Mouse (Mus musculus): ENCODE results near the gene Ilk. TPM values are rescaled to one million over a fixed set of nuclear protein-coding genes. Genes with fewer than 3 reads are reported as not detected.
"Not testable (repeated sequence)": the region's sequence is repeated elsewhere in the genome, so short reads cannot be mapped to it uniquely, and the experiment has no call there.

Ilk gene
- polyA plus RNA-seq, 1 experiment from 2014 or later, result 323 TPM

DNA sequence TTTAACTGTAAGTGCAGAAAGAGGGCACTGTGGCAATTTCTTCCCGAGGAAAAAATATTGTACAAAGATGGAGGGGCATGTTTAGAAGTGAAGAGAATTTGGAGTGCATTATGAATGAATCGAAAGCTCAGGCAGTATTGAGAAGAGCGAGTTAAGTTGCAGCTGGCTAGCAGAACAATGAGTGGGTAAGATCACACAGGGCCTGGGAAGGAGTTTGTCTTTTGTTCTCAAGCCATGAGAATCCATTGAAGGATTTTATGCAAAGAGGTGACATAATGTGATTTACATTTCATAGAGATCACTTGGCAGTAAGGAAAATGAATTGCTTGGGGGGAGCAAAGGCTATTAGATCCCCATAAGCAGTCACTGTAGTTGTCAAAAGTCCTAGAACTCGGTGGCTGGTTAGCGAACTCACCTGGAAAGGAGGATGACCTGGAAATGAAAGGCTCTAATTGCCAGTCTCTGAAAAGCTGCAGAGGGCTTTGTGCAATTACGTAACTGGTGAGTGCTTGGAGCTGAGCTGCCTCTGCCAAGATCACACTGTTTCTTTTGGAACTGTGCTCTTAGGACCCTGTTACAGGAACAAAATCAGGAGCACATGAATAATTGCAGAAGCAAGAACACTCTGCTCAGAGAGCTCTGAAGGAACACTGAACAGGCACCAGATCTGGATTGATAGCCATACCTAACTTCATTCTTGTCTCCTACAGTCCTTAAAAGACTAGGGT lies 7.5 kb upstream of the Ilk start:
- whole genome bisulfite sequencing, result 78% methylated on average over 6 of the region's 6 CpGs
- ATAC-seq, result no peak

DNA sequence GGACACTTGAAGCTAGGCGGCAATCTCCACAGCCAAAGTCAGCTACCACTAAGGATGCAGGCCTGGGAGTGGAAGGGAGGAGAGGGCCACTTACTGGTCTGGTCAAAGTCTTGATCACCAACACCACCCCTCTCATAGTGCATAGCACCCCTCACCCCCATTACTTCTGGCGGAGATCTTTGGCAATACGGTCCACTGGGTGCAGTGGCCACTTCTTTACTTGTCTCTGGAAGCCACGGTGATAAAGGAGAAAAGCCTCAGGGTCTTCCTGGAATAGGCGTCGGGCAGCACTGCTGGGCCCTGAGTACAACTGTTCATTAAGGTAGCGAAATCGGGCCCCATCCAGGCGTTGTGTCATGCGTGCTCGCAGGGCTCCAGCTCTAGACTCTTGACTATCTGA lies 2.6 kb upstream of the Ilk start:
- no peak overlapping the region for H3K27ac ChIP-seq (ENCODE audit: low read length)
- no peak overlapping the region for H3K4me3 ChIP-seq (ENCODE audit: low read length)
- 0 out of 2 replicates have a peak, but pooled peaks cover 12% of the 10 kb centered on the region for H3K4me1 ChIP-seq (ENCODE audit: control insufficient read depth, insufficient read depth, low read length)
- peaks cover 6% of the 10 kb centered on the region for H3K36me3 ChIP-seq (ENCODE audit: control insufficient read depth, insufficient read depth, low read length)
- no peak overlapping the region for H3K9ac ChIP-seq (ENCODE audit: low read depth, low read length)
- ATAC-seq, result no peak
- no peak overlapping the region for H3K4me2 ChIP-seq (ENCODE audit: low read depth, low read length)
- H3K9me3 ChIP-seq (ENCODE audit: control insufficient read depth, low read length), result no peaks in the 10 kb centered on the region
- WGBS, result 94% methylated on average over 11 of the region's 11 CpGs
- no peaks in the 10 kb centered on the region for H3K27me3 ChIP-seq (replicated peaks; ENCODE audit: control insufficient read depth, insufficient read depth, low read length)

More for the DNA sequence above, 7.5 kb upstream of the Ilk start:
- peaks cover 4% of the 10 kb centered on the region for H3K36me3 ChIP-seq (ENCODE audit: control insufficient read depth, insufficient read depth, low read length)
- no peak overlapping the region for H3K9ac ChIP-seq (ENCODE audit: low read depth, low read length)
- no peak overlapping the region for H3K4me3 ChIP-seq (ENCODE audit: low read length)
- H3K4me2 ChIP-seq (ENCODE audit: low read depth, low read length), result no peak overlapping the region
- H3K4me1 ChIP-seq (ENCODE audit: control insufficient read depth, insufficient read depth, low read length), result no peaks in the 10 kb centered on the region
- no peaks in the 10 kb centered on the region for H3K27me3 ChIP-seq (replicated peaks; ENCODE audit: control insufficient read depth, insufficient read depth, low read length)
- H3K9me3 ChIP-seq (ENCODE audit: control insufficient read depth, low read length), result no peaks in the 10 kb centered on the region
- no peak overlapping the region for H3K27ac ChIP-seq (ENCODE audit: low read length)

DNA sequence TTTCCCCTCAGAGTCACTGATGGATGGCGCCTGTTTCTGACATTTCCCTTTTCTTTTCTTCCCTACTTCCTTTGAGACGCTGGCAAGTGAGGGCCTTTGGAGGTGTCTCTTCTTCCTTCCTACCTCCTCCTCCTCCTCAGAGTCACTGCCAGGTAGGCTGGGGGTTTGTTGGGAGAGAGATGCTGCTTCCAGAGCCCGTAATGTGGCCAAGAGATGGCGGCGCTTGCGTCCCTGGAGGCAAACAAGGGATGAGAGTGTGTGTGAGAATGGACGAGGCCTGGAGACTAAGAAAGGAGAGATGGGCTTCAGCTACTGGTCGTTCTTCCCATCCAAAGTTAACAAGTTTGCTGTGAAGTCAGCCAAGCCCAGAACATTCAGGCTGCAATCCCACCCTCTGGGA lies 1.6 kb upstream of the Ilk start:
- Histone ChIP-seq H3K27ac (ENCODE audit: low read length) (no peak overlapping the region), H3K4me2 (ENCODE audit: low read depth, low read length) (peak overlapping the region; percentile 67; the same call in 1 of the 2 replicates), H3K36me3 (ENCODE audit: control insufficient read depth, insufficient read depth, low read length) (peaks cover 6% of the 10 kb centered on the region), H3K27me3 (replicated peaks; ENCODE audit: control insufficient read depth, insufficient read depth, low read length) (no peaks in the 10 kb centered on the region), H3K4me1 (ENCODE audit: control insufficient read depth, insufficient read depth, low read length) (peaks cover 16% of the 10 kb centered on the region; the same call in 1 of the 2 replicates), H3K9ac (ENCODE audit: low read depth, low read length) (no peak overlapping the region), H3K9me3 (ENCODE audit: control insufficient read depth, low read length) (no peaks in the 10 kb centered on the region), H3K4me3 (ENCODE audit: low read length) (no peak overlapping the region)
- ATAC-seq, result no peak
- 85% methylated on average over 8 of the region's 8 CpGs for WGBS

DNA sequence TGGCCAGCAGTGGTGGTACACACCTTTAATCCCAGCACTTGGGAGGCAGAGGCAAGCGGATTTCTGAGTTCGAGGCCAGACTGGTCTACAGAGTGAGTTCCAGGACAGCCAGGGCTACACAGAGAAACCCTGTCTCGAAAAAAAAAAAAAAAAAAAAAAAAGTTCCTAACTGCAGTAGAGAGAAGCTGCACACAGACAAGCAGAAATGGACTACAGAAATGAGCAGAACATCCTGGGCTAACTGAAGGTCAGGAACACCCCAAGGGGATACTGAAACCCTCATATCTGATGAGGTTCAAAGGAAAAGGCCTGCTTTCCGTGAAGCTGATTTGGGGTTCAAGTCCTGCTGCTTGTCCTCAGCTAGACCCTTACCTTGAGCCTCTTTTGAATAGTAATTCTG lies 928 bp upstream of the Ilk start:
- H3K27me3 ChIP-seq (replicated peaks; ENCODE audit: control insufficient read depth, insufficient read depth, low read length); ATAC-seq; H3K9me3 ChIP-seq (ENCODE audit: control insufficient read depth, low read length); H3K27ac ChIP-seq (ENCODE audit: low read length): not testable (repeated sequence)
- Histone ChIP-seq H3K4me1 (ENCODE audit: control insufficient read depth, insufficient read depth, low read length) (peaks cover 16% of the 10 kb centered on the region; the same call in 1 of the 2 replicates), H3K4me2 (ENCODE audit: low read depth, low read length) (peak overlapping the region; percentile 67), H3K4me3 (ENCODE audit: low read length) (peak overlapping the region; percentile 84), H3K36me3 (ENCODE audit: control insufficient read depth, insufficient read depth, low read length) (peaks cover 11% of the 10 kb centered on the region), H3K9ac (ENCODE audit: low read depth, low read length) (peak overlapping the region; percentile 90)
- WGBS, result 55% methylated on average over 4 of the region's 4 CpGs

DNA sequence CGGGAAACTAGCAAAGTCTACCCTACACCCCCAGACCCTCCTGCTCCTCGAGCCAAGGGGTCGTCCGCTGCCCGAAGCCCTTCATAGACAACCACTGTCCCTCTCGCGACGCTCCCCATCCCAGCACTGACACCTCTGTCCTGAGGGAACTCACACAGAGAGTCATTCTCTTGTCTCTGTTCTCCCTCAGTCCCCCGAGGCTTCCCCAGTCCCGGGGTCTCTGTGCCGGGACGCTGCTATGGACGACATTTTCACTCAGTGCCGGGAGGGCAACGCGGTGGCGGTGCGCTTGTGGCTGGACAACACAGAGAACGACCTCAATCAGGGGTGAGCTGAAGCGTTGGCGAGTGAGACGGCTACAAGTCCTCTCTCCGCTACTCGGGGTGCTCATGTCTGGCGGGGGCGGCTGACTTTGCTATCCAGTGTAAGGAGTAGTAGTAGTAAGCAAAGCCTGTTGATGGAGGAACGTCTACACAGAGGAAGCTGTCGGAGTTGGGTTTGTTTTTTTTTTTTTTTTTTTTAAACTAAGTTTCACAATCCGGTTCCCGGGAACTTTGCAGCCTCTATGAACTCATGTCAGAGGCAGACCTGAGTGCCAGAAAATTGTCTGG lies 624 bp downstream of the Ilk start, which contains the start of gene Rrp8:
Rrp8 (minus strand) TSS at position 475 of the 611 bp plus-strand sequence.
- H3K4me3 ChIP-seq (ENCODE audit: low read length), result peak within 1 kb of the TSS; percentile 84
- peak within 1 kb of the TSS; percentile 90 for H3K9ac ChIP-seq (ENCODE audit: low read depth, low read length)
- no peaks in the 10 kb centered on the region for H3K27me3 ChIP-seq (replicated peaks; ENCODE audit: control insufficient read depth, insufficient read depth, low read length)
- H3K9me3 ChIP-seq (ENCODE audit: control insufficient read depth, low read length), result no peaks in the 10 kb centered on the region
- peaks cover 16% of the 10 kb centered on the region; the same call in 1 of the 2 replicates for H3K4me1 ChIP-seq (ENCODE audit: control insufficient read depth, insufficient read depth, low read length)
- ATAC-seq, result peak; percentile 41
- H3K36me3 ChIP-seq (ENCODE audit: control insufficient read depth, insufficient read depth, low read length), result peaks cover 16% of the 10 kb centered on the region
- WGBS, result under 1% methylated on average over 30 of the region's 30 CpGs
- H3K27ac ChIP-seq (ENCODE audit: low read length), result peak within 1 kb of the TSS; percentile 89
- H3K4me2 ChIP-seq (ENCODE audit: low read depth, low read length), result peak within 1 kb of the TSS; percentile 67

DNA sequence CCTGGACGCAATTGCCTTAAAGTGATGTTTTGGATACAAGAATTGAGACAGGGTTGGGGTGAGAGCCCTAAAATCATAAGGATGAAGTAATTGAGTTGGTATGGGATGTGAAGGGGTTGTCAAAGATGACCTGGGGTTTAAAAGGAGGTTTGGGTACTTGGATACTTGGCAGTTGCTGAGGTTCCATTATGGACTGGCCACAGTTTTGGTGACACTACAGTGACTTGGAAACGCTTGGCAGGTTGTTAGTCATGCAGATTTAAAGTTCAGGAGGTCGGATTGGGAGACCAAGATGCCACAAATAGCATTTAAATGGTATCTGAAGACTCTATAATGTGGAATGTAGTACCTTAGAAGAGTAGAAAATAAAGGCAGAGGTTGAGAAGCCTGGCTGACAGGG lies 1.3 kb downstream of the Ilk start:
- Histone ChIP-seq H3K27ac (ENCODE audit: low read length) (peak overlapping the region; percentile 89), H3K4me3 (ENCODE audit: low read length) (peak overlapping the region; percentile 84), H3K4me2 (ENCODE audit: low read depth, low read length) (peak overlapping the region; percentile 60), H3K4me1 (ENCODE audit: control insufficient read depth, insufficient read depth, low read length) (peaks cover 16% of the 10 kb centered on the region; the same call in 1 of the 2 replicates), H3K27me3 (replicated peaks; ENCODE audit: control insufficient read depth, insufficient read depth, low read length) (no peaks in the 10 kb centered on the region), H3K9ac (ENCODE audit: low read depth, low read length) (peak overlapping the region; percentile 90), H3K36me3 (ENCODE audit: control insufficient read depth, insufficient read depth, low read length) (peaks cover 20% of the 10 kb centered on the region), H3K9me3 (ENCODE audit: control insufficient read depth, low read length) (no peaks in the 10 kb centered on the region)
- ATAC-seq, result no peak
- 23% methylated on average over 3 of the region's 3 CpGs for WGBS

DNA sequence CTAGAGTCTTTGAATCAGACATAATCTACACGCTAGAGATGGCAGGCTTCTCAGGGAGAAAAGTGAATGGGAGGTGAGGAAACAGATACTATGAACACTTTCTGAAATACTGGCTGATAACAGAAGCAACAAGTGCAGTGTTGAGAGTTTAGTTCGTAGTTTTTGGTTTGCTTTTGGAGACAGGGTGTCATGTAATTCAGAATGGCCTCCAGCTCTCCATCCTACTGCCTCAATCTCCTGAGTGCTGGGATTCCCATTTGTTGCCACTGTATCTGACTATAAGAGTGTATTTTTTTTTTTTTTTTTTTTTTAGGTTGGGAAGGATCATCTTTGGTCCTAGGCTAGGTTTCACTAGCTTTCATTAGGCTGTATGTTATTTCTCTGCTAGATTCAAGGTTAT lies 1.9 kb downstream of the Ilk start:
- H3K27ac ChIP-seq (ENCODE audit: low read length), result peak overlapping the region; percentile 89; the same call in 1 of the 2 replicates
- peak overlapping the region; percentile 18 for H3K4me3 ChIP-seq (ENCODE audit: low read length)
- H3K4me2 ChIP-seq (ENCODE audit: low read depth, low read length), result peak overlapping the region; percentile 60
- H3K9me3 ChIP-seq (ENCODE audit: control insufficient read depth, low read length), result no peaks in the 10 kb centered on the region
- WGBS, result 74% methylated on average over 2 of the region's 2 CpGs
- peaks cover 17% of the 10 kb centered on the region for H3K4me1 ChIP-seq (ENCODE audit: control insufficient read depth, insufficient read depth, low read length)
- peak overlapping the region; percentile 38 for H3K9ac ChIP-seq (ENCODE audit: low read depth, low read length)
- no peaks in the 10 kb centered on the region for H3K27me3 ChIP-seq (replicated peaks; ENCODE audit: control insufficient read depth, insufficient read depth, low read length)
- ATAC-seq, result no peak
- H3K36me3 ChIP-seq (ENCODE audit: control insufficient read depth, insufficient read depth, low read length), result peaks cover 20% of the 10 kb centered on the region

DNA sequence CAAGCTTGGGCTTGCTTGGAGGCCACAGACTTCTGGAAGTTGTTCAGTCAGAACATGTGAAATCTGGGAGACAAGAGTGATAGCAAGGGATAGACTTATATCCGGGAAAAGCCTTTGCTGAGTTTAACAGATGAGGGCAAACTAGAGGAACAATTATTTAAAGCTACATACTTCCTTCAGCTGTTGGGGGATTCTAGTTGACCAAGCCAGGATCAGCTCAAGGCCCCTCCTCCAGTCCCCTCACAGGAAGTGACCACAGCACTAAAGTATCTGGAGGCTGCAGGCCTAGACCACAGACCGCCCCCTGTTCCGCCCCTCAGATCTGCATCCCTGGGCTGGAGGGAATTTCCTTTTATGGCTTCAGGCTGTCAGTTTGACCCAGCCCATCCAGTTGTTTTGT lies 2.6 kb downstream of the Ilk start:
- peak overlapping the region; percentile 89 for H3K27ac ChIP-seq (ENCODE audit: low read length)
- 20% methylated on average over 3 of the region's 3 CpGs for WGBS
- H3K4me3 ChIP-seq (ENCODE audit: low read length), result peak overlapping the region; percentile 18
- H3K9ac ChIP-seq (ENCODE audit: low read depth, low read length), result no peak overlapping the region
- peak overlapping the region; percentile 60 for H3K4me2 ChIP-seq (ENCODE audit: low read depth, low read length)
- H3K9me3 ChIP-seq (ENCODE audit: control insufficient read depth, low read length), result no peaks in the 10 kb centered on the region
- H3K36me3 ChIP-seq (ENCODE audit: control insufficient read depth, insufficient read depth, low read length), result peaks cover 15% of the 10 kb centered on the region
- ATAC-seq, result peak; percentile 39
- H3K4me1 ChIP-seq (ENCODE audit: control insufficient read depth, insufficient read depth, low read length), result peaks cover 20% of the 10 kb centered on the region
- no peaks in the 10 kb centered on the region for H3K27me3 ChIP-seq (replicated peaks; ENCODE audit: control insufficient read depth, insufficient read depth, low read length)

DNA sequence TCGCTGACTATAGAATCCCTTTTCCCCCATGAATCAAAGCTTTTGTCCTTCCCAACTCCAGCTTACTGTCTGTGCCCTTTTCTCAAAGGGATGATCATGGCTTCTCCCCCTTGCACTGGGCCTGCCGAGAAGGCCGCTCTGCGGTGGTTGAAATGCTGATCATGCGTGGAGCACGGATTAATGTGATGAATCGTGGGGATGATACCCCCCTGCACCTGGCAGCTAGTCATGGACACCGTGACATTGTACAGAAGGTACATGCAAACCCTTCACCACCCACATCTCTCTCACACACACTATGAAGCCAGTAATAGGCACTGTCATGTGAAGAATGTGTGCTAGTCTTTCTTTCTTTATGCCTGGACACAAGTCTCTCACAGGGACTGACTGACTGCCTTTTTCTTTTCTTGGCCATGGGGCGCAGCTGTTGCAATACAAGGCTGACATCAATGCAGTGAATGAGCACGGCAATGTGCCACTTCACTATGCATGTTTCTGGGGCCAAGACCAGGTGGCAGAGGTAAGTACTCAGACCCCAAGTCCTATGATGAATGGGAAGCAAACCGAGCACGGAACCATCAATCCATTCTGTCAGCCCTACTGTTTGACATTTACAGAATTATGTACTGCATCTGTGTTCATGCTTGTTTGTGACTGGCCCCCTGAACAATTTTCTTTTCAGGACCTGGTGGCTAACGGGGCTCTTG lies 3.9 kb downstream of the Ilk start:
- ATAC-seq, result no peak
- H3K9me3 ChIP-seq (ENCODE audit: control insufficient read depth, low read length), result no peaks in the 10 kb centered on the region
- H3K27ac ChIP-seq (ENCODE audit: low read length), result no peak overlapping the region

More for the DNA sequence above, 3.9 kb downstream of the Ilk start:
- WGBS, result 91% methylated on average over 13 of the region's 13 CpGs
- Histone ChIP-seq H3K4me1 (ENCODE audit: control insufficient read depth, insufficient read depth, low read length) (peaks cover 15% of the 10 kb centered on the region), H3K27me3 (replicated peaks; ENCODE audit: control insufficient read depth, insufficient read depth, low read length) (no peaks in the 10 kb centered on the region), H3K9ac (ENCODE audit: low read depth, low read length) (no peak overlapping the region), H3K4me2 (ENCODE audit: low read depth, low read length) (no peak overlapping the region), H3K36me3 (ENCODE audit: control insufficient read depth, insufficient read depth, low read length) (peaks cover 14% of the 10 kb centered on the region), H3K4me3 (ENCODE audit: low read length) (no peak overlapping the region)

Measured in intestine, embryonic 16.5 days (tissue).